Mouse (Mus musculus) spleen, adult 2 months (tissue): Measurements from ENCODE around the gene Prg3.

Source experiments
- CTCF ChIP-seq: fragments of 200-500 bp; IDR thresholded peaks from 2 replicates; pipeline ENCODE4 v1.5.1; 2011; ENCODE audit warnings: mild to moderate bottlenecking, inconsistent platforms; ENCODE audit not compliant: insufficient read depth, insufficient read length, insufficient replicate concordance; ENCODE audit errors: extremely low read depth
- POLR2A ChIP-seq: fragments of 200-500 bp; IDR thresholded peaks from 2 replicates; pipeline ENCODE4 v1.6.1; 2011; ENCODE audit warnings: low read depth, low read length, inconsistent platforms

DNA sequence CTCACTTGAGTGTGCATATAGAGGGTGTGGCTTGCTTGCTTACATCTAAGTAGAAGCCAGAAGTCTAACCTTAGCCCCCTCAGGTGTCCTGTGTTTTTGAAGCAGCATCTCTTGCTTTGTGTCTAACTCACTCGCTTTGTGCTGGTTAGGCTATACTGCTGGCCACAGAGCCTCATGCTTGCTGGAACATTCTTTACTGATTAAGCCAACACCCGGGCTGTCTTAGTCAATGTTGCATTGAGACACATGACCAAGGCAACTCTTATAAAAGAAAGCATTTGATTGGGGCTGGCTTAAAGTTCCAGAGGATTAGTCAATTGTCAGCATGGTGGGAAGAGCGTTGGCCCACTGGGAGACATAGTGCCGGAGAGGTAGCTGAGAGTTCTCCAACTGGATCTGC is 46.2 kb upstream of the Prg3 start:
- TF ChIP-seq CTCF (no peak), POLR2A (no peak)
